Mouse (Mus musculus) fibroblast of lung, adult 2 months (primary cell): ENCODE data around the gene Ahdc1.

Experiments
- DNase-seq: peaks from one replicate; pipeline ENCODE4 v3.0.0-alpha.2; 2011; ENCODE audit warnings: low read depth

The Ahdc1 gene

GRCm38 (mm10) chr4:133127079-133127478 is 116.0 kb downstream of the Ahdc1 start:
- no peak for DNase-seq
